Mouse (Mus musculus): ENCODE data around the gene Prcp. TPM values are rescaled to one million over a fixed set of nuclear protein-coding genes. Genes with fewer than 3 reads are reported as not detected.

Prcp gene
- total RNA-seq, 1 experiment = 27.7 TPM

- H3K36me3 ChIP-seq (ENCODE audit: control insufficient read depth, insufficient read depth, low read length, poor library complexity, severe bottlenecking) = no peaks in the 10 kb centered on the region
- no peak overlapping the region for H3K4me3 ChIP-seq (ENCODE audit: insufficient read depth in 1 of 2, low read depth in 1 of 2, low read length in 2 of 2, poor library complexity in 1 of 2, severe bottlenecking in 1 of 2)
- no peak overlapping the region for H3K9ac ChIP-seq (ENCODE audit: insufficient read depth, low read depth, low read length, poor library complexity, severe bottlenecking)
- DNase-seq (ENCODE audit: low read depth, low spot score) = no peak
- TF ChIP-seq HCFC1 (IDR thresholded peaks at IDR 0.05; ENCODE audit: borderline replicate concordance, insufficient read depth, low read length) (no peak), ZC3H11A (IDR thresholded peaks at IDR 0.05; ENCODE audit: borderline replicate concordance, low read depth, low read length) (no peak), CHD2 (IDR thresholded peaks at IDR 0.05; ENCODE audit: low read depth, low read length) (no peak), ZNF384 (IDR thresholded peaks at IDR 0.05; ENCODE audit: low read depth, low read length) (no peak)
- H3K27ac ChIP-seq (ENCODE audit: insufficient read depth, low read depth, low read length, poor library complexity, severe bottlenecking) = no peak overlapping the region
- H3K4me1 ChIP-seq (ENCODE audit: control insufficient read depth in 2 of 2, insufficient read depth in 2 of 2, low read length in 2 of 2, poor library complexity in 1 of 2) = no peaks in the 10 kb centered on the region
- H3K9me3 ChIP-seq (ENCODE audit: control insufficient read depth, insufficient read depth, low read depth, low read length) = no peaks in the 10 kb centered on the region
- in situ Hi-C loops (cut with MboI; ENCODE audit: low sequenced_read_pairs in 2 of 2, unreplicated experiment in 2 of 2) = no loop called here
These were observed 76.5 kb downstream of the Prcp start for GRCm38 (mm10) chr7:92950775-92951174.

- in situ Hi-C loops (cut with MboI; ENCODE audit: low sequenced_read_pairs in 2 of 2, unreplicated experiment in 2 of 2) = no loop called here
- Histone ChIP-seq H3K9ac (ENCODE audit: insufficient read depth, low read depth, low read length, poor library complexity, severe bottlenecking) (no peak overlapping the region), H3K9me3 (ENCODE audit: control insufficient read depth, insufficient read depth, low read depth, low read length) (no peaks in the 10 kb centered on the region), H3K4me1 (ENCODE audit: control insufficient read depth in 2 of 2, insufficient read depth in 2 of 2, low read length in 2 of 2, poor library complexity in 1 of 2) (no peaks in the 10 kb centered on the region), H3K36me3 (ENCODE audit: control insufficient read depth, insufficient read depth, low read length, poor library complexity, severe bottlenecking) (no peaks in the 10 kb centered on the region), H3K4me3 (ENCODE audit: insufficient read depth in 1 of 2, low read depth in 1 of 2, low read length in 2 of 2, poor library complexity in 1 of 2, severe bottlenecking in 1 of 2) (no peak overlapping the region), H3K27ac (ENCODE audit: insufficient read depth, low read depth, low read length, poor library complexity, severe bottlenecking) (no peak overlapping the region)
- no peak for DNase-seq (ENCODE audit: low read depth, low spot score)
- TF ChIP-seq CHD2 (IDR thresholded peaks at IDR 0.05; ENCODE audit: low read depth, low read length) (no peak), ZNF384 (IDR thresholded peaks at IDR 0.05; ENCODE audit: low read depth, low read length) (no peak), MAFK (IDR thresholded peaks at IDR 0.05; ENCODE audit: insufficient read depth, low read depth, low read length) (no peak), ZC3H11A (IDR thresholded peaks at IDR 0.05; ENCODE audit: borderline replicate concordance, low read depth, low read length) (no peak), HCFC1 (IDR thresholded peaks at IDR 0.05; ENCODE audit: borderline replicate concordance, insufficient read depth, low read length) (no peak)
These were observed 77.9 kb downstream of the Prcp start for GRCm38 (mm10) chr7:92952210-92952609.

- Histone ChIP-seq H3K27ac (ENCODE audit: insufficient read depth, low read depth, low read length, poor library complexity, severe bottlenecking) (no peak overlapping the region), H3K9ac (ENCODE audit: insufficient read depth, low read depth, low read length, poor library complexity, severe bottlenecking) (no peak overlapping the region), H3K36me3 (ENCODE audit: control insufficient read depth, insufficient read depth, low read length, poor library complexity, severe bottlenecking) (no peaks in the 10 kb centered on the region), H3K4me1 (ENCODE audit: control insufficient read depth in 2 of 2, insufficient read depth in 2 of 2, low read length in 2 of 2, poor library complexity in 1 of 2) (no peaks in the 10 kb centered on the region), H3K9me3 (ENCODE audit: control insufficient read depth, insufficient read depth, low read depth, low read length) (no peaks in the 10 kb centered on the region), H3K4me3 (ENCODE audit: insufficient read depth in 1 of 2, low read depth in 1 of 2, low read length in 2 of 2, poor library complexity in 1 of 2, severe bottlenecking in 1 of 2) (no peak overlapping the region)
- in situ Hi-C loops (cut with MboI; ENCODE audit: low sequenced_read_pairs in 2 of 2, unreplicated experiment in 2 of 2) = no loop called here
- TF ChIP-seq ZNF384 (IDR thresholded peaks at IDR 0.05; ENCODE audit: low read depth, low read length) = no peak
- no peak for TF ChIP-seq CHD2 (IDR thresholded peaks at IDR 0.05; ENCODE audit: low read depth, low read length)
- no peak for TF ChIP-seq ZC3H11A (IDR thresholded peaks at IDR 0.05; ENCODE audit: borderline replicate concordance, low read depth, low read length)
- no peak for TF ChIP-seq MAFK (IDR thresholded peaks at IDR 0.05; ENCODE audit: insufficient read depth, low read depth, low read length)
- no peak for TF ChIP-seq HCFC1 (IDR thresholded peaks at IDR 0.05; ENCODE audit: borderline replicate concordance, insufficient read depth, low read length)
- no peak for DNase-seq (ENCODE audit: low read depth, low spot score)
These were observed 85.5 kb downstream of the Prcp start for GRCm38 (mm10) chr7:92959758-92960157.

- Histone ChIP-seq H3K4me3 (ENCODE audit: insufficient read depth in 1 of 2, low read depth in 1 of 2, low read length in 2 of 2, poor library complexity in 1 of 2, severe bottlenecking in 1 of 2) (no peak overlapping the region), H3K9ac (ENCODE audit: insufficient read depth, low read depth, low read length, poor library complexity, severe bottlenecking) (no peak overlapping the region), H3K9me3 (ENCODE audit: control insufficient read depth, insufficient read depth, low read depth, low read length) (no peaks in the 10 kb centered on the region), H3K4me1 (ENCODE audit: control insufficient read depth in 2 of 2, insufficient read depth in 2 of 2, low read length in 2 of 2, poor library complexity in 1 of 2) (no peaks in the 10 kb centered on the region), H3K27ac (ENCODE audit: insufficient read depth, low read depth, low read length, poor library complexity, severe bottlenecking) (no peak overlapping the region), H3K36me3 (ENCODE audit: control insufficient read depth, insufficient read depth, low read length, poor library complexity, severe bottlenecking) (no peaks in the 10 kb centered on the region)
- in situ Hi-C loops (cut with MboI; ENCODE audit: low sequenced_read_pairs in 2 of 2, unreplicated experiment in 2 of 2) = no loop called here
- DNase-seq (ENCODE audit: low read depth, low spot score) = no peak
- TF ChIP-seq ZC3H11A (IDR thresholded peaks at IDR 0.05; ENCODE audit: borderline replicate concordance, low read depth, low read length) (no peak), MAFK (IDR thresholded peaks at IDR 0.05; ENCODE audit: insufficient read depth, low read depth, low read length) (no peak), ZNF384 (IDR thresholded peaks at IDR 0.05; ENCODE audit: low read depth, low read length) (no peak)
These were observed 87.6 kb downstream of the Prcp start for GRCm38 (mm10) chr7:92961876-92962275.

Measured in ES-E14 (cell line).